Mouse (Mus musculus) regulatory T cell (primary cell): ENCODE results near the gene Klhl25.

Source experiments
- in situ Hi-C: fragments of 300-600 bp; cut with MboI, MseI; formaldehyde crosslinking; loops from one replicate; pipeline ENCODE4 v1.15.1; 2025; ENCODE audit warnings: high pct_unique_total_duplicates

Gene Klhl25

DNA sequence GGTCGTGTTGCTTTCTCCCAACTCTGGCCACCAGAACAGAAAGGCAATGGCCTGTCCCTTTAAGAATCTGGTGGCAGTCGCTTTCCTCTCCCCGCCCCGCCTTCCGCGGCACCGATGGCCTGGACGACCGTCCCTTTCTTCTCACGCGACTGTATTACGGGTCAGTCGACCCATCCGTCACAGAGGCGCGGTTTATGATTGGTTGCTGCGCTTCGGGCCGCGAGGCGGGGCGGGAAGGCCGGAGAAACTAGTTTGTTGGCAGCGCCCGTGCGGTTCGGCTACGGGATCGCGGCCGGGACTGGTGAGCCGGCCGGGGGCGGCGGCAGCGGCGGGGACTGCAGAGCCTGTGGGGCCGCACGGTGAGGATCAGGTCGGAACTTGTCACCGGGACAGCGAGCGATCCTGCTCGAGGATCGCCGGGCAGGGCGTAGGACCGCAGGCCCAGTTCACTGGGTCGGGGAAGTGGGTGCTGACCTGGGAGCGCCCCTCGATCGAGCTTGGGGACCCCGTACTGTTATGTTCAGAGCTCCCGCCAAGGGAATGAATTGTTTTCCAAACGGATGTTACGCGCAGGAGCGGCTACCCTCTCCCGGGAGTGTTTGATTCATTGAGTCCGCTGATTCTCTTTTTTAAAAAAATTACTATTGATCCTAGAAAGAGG, at the start of gene Klhl25:
TSS of gene Klhl25 (plus strand) at position 196 of the 661 bp plus-strand sequence.
- in situ Hi-C loops = no loop called here

DNA sequence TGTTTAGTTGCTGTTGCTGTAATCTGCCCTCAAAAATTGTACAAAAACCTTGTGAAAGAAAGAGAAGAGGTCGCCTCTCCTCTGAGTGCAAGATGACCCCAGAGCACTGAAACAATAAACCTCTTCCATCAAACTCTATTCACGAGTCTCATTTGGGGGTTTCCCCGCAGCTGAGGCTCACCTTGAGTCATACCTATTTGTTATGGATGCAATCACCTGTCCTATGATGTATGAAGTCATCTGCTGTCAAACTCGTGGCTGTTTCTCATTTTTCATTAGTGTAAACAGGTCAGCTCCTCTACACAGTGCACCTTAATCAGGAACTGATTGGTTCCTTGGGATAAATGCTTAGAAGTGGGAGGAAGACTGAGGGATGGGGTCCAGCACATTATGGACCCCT, 47.6 kb upstream of the Klhl25 start:
- in situ Hi-C loops = no loop called here

DNA sequence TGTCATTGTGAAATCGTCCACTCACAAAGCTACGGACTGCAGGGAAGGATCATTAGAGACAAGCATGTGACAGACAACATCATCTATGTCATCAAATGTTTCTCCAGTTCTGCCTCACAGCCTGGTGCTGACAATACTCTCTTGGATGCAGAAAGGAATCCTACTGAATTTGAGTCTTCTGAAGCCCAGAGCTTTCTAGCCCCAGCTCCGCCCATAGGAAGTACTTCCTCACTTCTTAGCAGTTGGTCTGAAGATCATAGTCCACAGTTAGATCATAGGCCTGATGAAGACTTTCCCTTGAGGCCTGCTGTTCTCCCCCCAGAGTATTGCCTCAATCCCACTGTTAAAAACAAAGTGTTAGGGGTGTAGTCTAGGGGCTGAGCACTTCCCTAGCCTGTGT, 47.1 kb upstream of the Klhl25 start:
- in situ Hi-C loops = no loop called here

DNA sequence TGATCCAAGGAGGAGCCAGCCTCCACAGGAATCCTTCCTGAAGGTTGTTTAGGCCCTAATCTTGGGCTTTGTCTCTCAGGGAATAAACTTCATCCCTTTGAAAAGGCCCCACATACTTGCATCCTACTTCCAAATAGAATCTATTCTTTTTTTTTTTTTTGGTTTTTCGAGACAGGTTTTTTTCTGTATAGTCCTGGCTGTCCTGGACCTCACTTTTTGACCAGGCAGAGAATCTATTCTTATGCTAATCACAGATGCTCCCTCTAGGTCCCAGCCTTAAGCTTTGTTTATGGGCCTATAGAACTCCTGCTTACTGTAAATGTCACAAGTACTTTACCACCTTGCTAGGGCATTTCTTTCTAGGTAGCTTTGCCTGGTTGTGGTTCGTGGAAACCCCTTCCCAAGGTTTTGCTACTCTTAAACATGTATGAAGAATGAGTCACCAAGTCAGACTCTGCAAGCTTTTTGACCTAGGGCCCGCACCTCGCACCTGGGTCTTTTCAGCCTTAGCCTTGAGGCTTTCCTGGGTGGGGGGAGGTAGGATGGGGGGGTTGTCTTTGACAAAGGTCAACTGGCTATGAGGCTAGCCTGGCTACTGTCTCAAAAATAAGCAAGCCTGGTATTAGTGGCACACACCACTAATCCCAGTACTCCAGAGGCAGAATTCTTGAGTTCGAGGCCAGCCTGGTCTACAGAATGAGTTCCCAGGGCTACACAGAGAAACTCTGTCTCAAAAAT, 46.3 kb upstream of the Klhl25 start:
- in situ Hi-C loops = no loop called here

DNA sequence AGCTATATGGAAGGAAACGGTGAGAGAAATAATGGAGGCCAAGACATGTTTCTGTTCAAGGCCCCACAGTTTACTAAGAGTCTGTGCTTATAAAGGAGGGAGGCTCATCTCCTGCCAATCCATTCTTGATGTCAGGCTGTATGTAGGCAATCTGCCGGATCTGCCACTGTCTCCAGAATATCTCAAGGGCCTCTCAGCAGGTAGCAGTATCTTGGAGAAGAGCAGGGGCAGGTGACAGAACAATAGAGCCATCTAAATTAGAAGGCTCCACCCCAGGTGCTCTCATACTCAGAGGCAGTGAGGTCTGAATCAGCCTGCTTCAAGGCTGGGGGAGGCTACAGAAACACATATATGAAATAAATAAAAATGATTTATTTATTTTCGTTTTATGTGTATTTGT, 45.2 kb upstream of the Klhl25 start:
- in situ Hi-C loops = no loop called here

DNA sequence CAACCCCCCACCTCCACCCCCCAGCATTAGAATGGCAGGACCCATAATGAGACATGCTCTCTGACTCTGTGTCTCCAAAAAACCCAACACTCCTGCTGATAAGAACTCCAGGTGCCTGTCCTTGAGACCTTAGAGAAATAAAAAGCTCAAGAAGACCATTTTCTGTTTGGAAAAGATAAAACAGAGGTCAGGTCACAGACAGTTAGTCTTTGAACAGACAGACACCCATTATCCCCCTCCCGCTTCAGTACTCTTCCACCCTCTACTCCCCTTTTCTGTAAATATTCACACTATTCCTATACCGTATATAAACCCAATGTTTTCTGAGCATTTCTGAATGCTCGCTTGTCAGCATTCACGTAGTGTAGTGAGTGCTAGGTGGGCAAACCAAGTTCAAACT, 41.9 kb upstream of the Klhl25 start:
- in situ Hi-C loops = no loop called here

DNA sequence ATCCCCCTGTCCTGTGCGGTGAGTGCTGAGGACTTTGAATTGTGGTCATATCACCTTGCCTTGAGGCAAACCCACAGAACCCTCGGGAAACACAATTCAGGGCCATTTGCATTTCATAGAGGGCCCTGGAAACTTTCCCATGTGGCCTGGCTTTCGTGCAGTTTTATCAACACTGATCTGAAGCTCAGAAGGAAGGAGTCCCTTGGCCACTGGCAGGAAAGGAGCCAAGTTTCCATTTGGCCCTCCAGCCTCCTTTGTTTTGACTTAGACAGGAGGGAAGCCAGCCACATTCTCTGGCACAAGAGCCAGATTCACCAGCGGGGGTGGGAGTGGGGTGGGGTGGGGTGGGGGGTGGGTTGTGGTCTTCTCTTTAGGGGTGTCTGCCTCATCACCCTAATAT, 41.4 kb upstream of the Klhl25 start:
- in situ Hi-C loops = no loop called here

DNA sequence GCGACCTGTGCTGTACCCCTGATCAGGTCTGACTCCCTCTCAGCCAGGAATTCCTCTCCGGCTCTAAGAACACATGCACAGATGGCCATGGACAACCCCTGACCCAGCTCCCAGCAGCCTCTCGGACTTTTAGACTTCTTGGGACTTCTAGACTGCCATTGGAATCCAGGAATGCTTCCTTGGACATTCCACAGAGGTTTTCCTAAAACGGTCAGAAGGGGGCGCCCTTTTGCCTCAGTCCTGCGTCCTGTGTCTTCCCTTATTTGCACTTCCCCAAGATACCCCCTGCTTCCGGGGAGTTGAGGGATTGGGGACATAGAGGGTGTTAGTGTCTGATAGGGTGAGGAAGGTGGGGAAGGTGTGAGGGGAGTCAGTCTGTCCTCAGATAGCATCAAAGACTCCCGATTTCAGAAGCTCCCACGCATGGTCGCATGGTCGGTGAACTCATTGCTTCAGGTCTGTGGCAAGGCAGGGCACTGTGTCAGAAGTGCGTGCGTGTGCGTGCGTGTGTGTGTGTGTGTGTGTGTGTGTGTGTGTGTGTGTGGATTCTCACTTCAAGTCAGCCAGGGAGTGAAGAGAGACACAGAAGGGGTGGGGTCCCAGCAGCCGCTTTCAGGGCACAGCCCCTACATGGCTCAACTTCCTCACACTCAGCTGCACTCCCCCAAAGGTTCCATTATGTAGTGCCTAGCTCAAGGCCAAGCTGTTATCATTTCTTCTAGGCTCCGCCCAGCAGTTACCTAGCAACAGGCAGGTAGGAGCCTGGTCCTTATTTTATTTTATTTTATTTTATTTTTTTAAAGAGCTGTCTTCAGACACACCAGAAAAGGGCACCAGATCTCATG, 40.4 kb upstream of the Klhl25 start:
- in situ Hi-C loops = no loop called here

DNA sequence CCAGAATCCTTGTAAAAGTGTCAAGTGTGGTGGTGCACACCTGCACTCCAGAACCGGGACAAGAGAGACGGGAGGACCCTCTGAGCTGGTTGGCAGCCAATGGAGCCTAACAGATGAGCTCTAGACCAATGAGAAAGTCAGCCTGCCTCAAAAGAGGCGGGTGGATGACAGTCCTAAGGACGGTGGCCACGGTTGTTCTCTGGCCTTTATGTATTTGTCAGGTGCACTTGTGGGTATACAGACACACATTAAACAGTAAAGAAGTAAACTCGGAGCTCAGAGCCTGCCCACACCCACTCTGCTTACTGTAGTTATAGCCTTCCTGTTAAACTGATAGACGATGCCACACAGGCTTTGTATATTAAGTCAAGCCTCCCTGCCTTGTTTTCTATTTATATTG, 27.4 kb upstream of the Klhl25 start:
- in situ Hi-C loops = no loop called here

DNA sequence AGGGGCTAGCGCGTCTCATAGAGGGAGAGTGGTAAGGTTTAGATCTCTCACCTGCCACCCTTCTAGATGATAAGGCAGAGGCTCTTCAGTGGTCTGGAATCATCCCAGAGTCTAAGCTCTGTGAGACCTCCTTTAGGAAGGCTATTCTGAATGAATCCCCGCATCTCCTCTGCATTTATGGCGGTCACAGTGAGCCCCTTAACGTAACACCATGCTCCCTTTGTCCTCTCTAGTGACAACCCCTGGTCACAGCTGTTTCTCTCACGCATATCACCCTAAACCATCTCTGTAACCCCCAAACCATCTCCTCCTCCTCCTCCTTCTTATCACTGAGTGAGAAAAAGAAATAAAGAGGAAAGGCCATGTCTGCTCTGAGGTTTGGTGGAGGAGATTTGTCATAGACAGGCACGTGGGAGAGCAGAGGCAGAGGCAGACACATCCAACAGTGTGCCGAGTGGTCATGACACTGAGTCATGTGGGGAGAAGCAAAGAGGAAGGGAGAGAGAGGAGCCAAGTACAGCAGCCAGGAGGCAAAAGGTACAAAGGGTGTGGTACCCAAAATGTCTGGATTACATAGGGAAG, 25.9 kb upstream of the Klhl25 start:
- in situ Hi-C loops = no loop called here

DNA sequence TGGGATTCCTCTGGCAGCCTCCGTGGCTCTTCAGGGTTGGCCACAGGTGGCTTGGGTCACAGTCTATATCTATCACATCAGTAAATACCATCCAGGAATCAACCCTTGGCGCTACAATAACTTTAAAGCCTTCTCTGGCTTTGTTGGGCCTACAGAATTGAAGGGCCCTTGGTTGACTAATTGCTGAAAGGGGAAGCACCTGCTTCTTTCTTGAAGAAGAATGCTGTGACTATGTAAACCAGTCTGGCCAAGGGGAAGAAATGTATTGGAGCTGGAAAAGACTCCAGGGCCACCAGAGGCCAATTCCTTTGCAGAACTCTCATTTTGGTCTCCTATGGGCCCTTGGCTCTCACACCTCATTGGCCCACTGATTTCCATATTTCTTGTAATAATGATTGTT, 25.0 kb upstream of the Klhl25 start:
- in situ Hi-C loops = no loop called here

DNA sequence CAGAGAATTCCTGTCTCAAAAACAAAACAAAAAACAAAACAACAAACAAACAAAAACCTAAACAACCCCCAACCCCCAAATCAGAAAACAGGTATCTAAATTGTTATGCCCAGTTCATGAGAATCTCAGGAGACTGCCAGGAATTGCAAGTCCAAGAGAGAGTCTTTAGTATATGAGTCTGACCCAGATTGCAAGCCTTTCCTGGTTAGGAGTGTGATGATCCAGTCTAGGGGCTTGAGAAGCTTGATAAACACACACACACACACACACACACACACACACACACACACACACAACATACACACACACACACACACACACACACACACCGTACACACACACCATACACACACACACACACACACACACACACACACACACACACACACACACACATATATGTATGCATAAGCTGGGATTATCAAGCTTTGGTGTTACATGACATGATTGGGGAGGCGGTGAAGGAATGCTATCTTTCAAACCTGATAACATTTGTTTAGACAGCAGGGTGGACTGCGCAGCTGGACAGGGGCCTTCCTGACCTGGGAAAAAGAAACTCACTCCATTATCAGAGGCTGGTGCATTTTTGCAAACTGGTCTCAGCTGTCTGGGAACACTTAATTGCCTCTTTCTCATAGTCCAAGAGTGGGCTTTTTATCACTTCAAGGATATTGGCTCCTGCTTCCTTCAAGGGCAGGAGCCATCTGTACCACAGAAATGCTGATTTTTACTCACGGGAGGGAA, 21.6 kb upstream of the Klhl25 start:
- in situ Hi-C loops = loop anchor here (5.0 kb wide), 1 partner anchor 84 kb away; no protein-coding TSS in a partner anchor

DNA sequence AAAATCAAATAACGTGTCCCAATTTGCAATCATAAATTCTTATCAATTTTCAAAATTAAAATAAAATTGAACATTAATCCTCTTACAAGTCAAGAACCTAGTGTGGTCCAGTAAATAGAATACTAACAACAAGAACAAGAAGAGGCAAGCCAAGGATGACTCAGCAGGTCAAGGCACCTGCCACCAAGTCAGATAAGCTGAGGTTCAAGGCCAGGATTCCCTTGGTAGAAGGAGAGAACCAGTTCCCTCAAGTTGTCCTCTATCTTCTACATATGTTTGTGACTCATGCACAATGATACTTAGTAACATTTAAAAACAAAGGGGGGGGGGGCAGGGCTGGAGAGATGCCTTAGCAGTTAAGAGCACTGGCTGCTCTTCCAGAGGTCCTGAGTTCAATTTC, 20.8 kb upstream of the Klhl25 start:
- in situ Hi-C loops = loop anchor here (5.0 kb wide), 1 partner anchor 85 kb away; no protein-coding TSS in a partner anchor

DNA sequence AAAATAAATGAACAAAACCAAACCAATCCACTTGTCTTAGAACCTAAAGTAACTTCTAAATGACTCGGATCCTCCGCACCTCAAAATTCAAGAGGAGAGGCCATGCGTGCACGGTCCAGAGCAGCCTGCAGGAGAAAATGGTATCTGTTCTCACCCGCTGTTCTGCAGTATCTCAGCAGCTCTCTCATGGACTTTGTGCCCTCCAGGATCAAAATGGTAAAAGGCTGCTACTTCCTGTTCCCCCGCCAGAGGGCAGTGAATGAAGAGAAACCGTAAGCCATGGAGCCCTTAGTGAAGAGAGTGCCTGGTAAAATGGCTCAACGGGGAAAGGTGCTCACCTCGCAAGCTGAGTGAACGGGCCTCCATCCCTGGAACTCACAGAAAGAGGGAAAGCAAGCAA, 20.3 kb upstream of the Klhl25 start:
- in situ Hi-C loops = loop anchor here (5.0 kb wide), 1 partner anchor 86 kb away; no protein-coding TSS in a partner anchor

DNA sequence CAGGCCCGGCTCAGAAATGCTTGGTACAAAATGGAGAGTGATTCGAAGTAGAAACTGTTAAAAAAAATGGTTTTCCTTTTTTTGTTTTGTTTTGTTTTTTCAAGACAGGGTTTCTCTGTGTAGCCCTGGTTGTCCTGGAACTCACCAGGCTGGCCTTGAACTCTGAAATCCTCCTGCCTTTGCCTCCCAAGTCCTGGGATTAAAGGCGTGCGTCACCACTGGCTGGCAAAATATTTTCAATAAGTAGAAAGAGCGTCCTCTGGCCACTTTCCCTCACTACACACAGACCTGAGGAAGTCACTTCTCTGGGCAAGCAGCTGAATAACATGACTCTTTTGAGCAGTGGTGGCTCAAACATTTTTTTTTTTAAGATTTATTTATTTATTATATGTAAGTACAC, 19.6 kb upstream of the Klhl25 start:
- in situ Hi-C loops = loop anchor here (5.0 kb wide), 1 partner anchor 86 kb away; no protein-coding TSS in a partner anchor

DNA sequence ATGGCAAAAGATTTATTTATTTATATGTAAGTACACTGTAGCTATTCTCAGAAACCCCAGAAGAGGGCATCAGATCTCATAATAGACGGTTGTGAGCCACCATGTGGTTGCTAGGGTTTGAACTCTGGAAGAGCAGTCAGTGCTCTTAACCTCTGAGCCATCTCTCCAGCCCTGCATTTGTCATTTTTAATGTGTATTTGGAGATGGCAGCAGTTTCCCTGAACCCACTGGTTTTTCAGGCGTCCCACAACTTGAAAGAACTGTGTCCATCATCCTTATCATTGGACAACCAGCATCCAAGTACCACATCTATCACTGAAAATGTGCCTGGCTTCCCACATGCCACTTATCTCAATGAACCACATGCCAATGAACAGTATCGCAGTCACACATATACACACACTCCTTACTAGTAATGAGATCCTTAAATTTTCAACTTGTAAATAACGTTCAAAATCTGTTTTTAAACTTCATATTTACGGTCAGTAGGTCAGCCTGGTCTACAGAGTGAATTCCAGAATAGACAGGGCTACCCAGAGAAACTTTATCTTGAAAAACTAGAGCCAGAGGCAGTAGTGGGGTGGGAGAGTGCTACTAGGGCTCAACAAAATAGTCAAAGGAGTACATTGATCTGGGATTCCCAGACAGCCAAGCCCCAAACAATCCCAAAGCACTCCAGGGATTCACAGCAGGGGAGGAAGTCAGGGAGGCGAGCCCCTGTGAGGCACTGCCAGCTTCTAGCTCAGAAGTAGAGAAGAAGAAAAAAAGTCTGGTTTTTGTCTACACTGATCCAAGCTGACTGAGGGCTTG, 17.7 kb upstream of the Klhl25 start:
- in situ Hi-C loops = loop anchor here (5.0 kb wide), 1 partner anchor 38 kb away; no protein-coding TSS in a partner anchor

DNA sequence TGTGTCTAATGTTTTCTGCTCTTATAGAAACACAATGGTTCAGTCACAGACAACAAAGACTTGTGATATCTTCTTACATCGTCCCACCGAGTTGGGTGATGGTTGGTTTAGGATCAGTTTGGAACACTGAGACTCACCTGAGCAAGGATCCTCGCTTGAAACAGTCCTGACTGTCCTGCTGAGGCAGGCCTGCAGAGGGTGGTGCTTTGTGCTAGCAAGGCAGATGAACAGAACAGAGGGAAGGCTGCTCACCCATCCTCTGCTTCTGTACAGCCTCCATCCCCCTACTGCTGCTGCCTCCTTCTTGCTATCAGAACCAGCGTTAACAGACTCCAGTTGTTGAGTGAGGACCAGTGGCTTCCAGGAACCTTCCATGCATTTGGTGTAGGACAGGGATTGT, 14.2 kb upstream of the Klhl25 start:
- in situ Hi-C loops = loop anchor here (5.0 kb wide), 1 partner anchor 42 kb away; no protein-coding TSS in a partner anchor

DNA sequence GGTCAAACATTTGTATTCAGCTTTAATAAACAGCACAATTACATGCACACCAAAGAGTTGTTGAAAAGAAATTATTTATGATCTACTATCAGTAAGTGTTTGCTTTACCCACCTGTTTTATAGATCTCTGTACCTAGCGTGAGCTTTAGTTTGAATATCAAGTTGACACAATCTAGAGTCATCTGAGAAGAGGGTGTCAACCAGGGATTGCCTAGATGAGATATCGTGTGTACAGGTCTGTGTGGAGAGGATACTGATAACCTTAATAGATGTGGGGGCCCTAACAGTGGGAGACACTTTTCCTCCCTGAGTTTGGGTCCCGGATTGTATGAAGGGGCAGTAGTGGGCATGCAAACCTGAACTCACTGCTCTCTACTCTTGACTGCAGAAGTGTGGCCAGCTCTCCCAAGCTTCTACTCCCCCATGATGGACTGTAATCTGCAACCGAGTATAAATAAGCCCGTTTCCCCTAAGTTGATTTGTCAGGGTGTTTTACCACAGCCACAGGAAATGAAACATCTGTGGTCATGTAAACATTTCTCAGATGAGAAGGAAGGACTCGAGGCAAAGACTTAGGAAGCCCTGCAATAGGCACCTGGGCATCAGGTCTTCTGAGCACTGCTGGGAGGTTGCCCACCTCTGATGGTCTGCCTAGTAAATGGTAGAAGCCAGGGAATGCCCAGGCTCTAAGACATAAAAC, 13.0 kb upstream of the Klhl25 start:
- in situ Hi-C loops = loop anchor here (5.0 kb wide), 1 partner anchor 43 kb away; no protein-coding TSS in a partner anchor

DNA sequence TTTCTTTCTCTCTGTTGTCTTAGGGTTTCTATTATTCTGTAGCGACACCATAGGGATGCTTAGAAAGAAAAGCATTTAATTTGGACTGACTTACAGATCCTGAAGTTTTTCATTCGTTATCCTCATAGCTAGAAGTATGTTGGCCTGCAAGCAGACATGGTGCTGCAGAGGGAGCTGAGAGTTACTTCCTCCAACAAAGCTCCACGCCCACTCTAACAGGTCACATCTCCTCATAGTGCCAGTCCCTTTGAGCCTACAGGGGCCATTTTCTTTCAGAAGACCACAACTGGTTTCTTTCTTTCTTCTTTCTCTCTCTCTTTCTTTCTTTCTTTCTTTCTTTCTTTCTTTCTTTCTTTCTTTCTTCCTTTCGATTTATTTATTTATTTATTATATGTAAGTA, 8.0 kb upstream of the Klhl25 start:
- in situ Hi-C loops = loop anchor here (5.0 kb wide), 1 partner anchor 37 kb away; no protein-coding TSS in a partner anchor
